Mouse (Mus musculus) pancreas, adult 10 weeks (tissue): ENCODE measurements around the gene Klhl24. TPM values are rescaled to one million over a fixed set of nuclear protein-coding genes. Genes with fewer than 3 reads are reported as not detected.

Experiments used
- polyA plus RNA-seq: library from polyadenylated mRNA; stranded (reverse); fragments of 350-450 nt; fragmentation: Illumina TruSeq; extraction: RNeasy Lipid Tissue Mini Kit (QIAGEN cat#74804); gene quantifications from one replicate; pipeline ENCODE4 v1.2.3, GENCODE M21; 2015; ENCODE audit warnings: low read depth, low replicate concordance; ENCODE audit not compliant: insufficient read depth

Gene Klhl24
- 6.5 TPM for polyA plus RNA-seq

DNA sequence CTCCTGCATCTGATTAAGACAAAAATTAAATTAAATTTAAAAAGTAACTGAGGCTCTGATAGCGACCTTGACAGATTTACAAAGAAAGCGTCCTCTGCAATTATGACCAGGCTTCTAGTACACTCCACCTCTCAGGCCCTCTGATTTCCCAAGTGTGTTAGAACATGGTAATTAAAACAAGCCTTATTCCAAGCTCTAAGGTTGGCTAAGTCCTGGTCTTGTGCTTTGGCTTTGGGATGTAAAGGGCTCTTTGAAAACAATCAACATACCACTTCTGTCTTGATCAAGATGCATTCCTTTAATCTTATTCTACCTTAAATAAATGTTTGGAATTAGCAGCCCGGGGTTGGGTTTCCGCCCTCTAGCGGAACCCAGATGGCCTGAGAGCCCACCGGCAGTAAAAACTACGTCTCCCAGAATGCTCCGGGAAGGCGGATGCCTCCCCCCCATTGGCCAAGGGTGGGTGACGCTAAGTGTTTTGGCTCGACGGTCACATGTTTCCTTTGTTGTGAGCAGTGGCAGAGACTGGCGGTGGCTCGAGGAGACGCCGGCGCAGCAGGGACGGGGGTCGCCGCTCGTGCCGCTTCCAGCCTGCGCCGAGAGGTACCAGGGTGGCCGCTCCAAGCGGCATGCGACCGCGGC is at the start of gene Klhl24:
Gene Klhl24 (plus strand): TSS at position 474 of the 642 bp plus-strand sequence.

GRCm38 (mm10) chr16:20140772-20141531 is 43.6 kb downstream of the Klhl24 start, which contains the start of gene Yeats2:
TSS of gene Yeats2 (plus strand) at chr16:20141063.

Other genes with a start within 250 kb of the Klhl24 start
- gene Klhl6, start 114.5 kb upstream of the Klhl24 start, polyA plus RNA-seq: 1.9 TPM
- 11.3 TPM for gene Yeats2, start 43.5 kb downstream of the Klhl24 start, polyA plus RNA-seq
- not detected for gene Map6d1, start 143.8 kb downstream of the Klhl24 start, polyA plus RNA-seq
- gene Parl, start 204.8 kb downstream of the Klhl24 start, polyA plus RNA-seq: 18.7 TPM
- gene Cyp2ab1, start 227.9 kb downstream of the Klhl24 start, polyA plus RNA-seq: 0.50 TPM